Mouse (Mus musculus) limb, embryonic 14.5 days (tissue): ENCODE data around the gene Hmgn2. TPM values are rescaled to one million over a fixed set of nuclear protein-coding genes. Genes with fewer than 3 reads are reported as not detected.
"Not testable (repeated sequence)": the region's sequence is repeated elsewhere in the genome, so short reads cannot be mapped to it uniquely, and the experiment has no call there.

Source experiments
- ATAC-seq: fragments of 200-750 bp; cut with Nextera tagmentation; 2 replicates; pipeline ENCODE4 v1.8.0; 2017; ENCODE audit warnings: low read depth, moderate number of reproducible peaks, moderate TSS enrichment; ENCODE audit not compliant: low FRiP score
- DNase-seq: peaks from one replicate; pipeline ENCODE4 v3.0.0-alpha.2; 2015; ENCODE audit warnings: low spot score
- H3K27ac ChIP-seq: fragments of 300-500 bp; sonication (generic); replicated peaks from 2 replicates; pipeline ENCODE4 v1.5.1; 2014; ENCODE audit warnings: low read depth, mild to moderate bottlenecking, low read length, moderate library complexity, mixed read lengths
- H3K27me3 ChIP-seq: fragments of 300-500 bp; sonication (generic); 2 replicates; pipeline ENCODE4 v1.6.1; 2014; ENCODE audit warnings: low read length, mixed read lengths; ENCODE audit not compliant: control insufficient read depth, insufficient read depth
- H3K36me3 ChIP-seq: fragments of 300-500 bp; sonication (generic); 2 replicates; pipeline ENCODE4 v1.6.1; 2014; ENCODE audit warnings: mild to moderate bottlenecking, low read length, moderate library complexity, mixed read lengths; ENCODE audit not compliant: control insufficient read depth, insufficient read depth
- H3K4me1 ChIP-seq: fragments of 300-500 bp; sonication (generic); 2 replicates; pipeline ENCODE4 v1.6.1; 2014; ENCODE audit warnings: antibody characterized with exemption, low read length, mixed read lengths; ENCODE audit not compliant: control insufficient read depth, insufficient read depth
- H3K4me2 ChIP-seq: fragments of 300-500 bp; sonication (generic); replicated peaks from 2 replicates; pipeline ENCODE4 v1.6.1; 2014; ENCODE audit warnings: low read depth, mild to moderate bottlenecking, low read length, moderate library complexity; ENCODE audit not compliant: severe bottlenecking
- H3K4me3 ChIP-seq: fragments of 300-500 bp; sonication (generic); replicated peaks from 2 replicates; pipeline ENCODE4 v1.5.1; 2014; ENCODE audit warnings: low read length
- H3K9ac ChIP-seq: fragments of 300-500 bp; sonication (generic); 2 replicates; pipeline ENCODE4 v1.6.1; 2014; ENCODE audit warnings: mild to moderate bottlenecking, low read depth, low read length, moderate library complexity; ENCODE audit not compliant: severe bottlenecking
- H3K9me3 ChIP-seq: fragments of 300-500 bp; sonication (generic); 2 replicates; pipeline ENCODE4 v1.6.1; 2016; ENCODE audit warnings: low read length; ENCODE audit not compliant: control insufficient read depth
- POLR2A ChIP-seq: fragments of 200-500 bp; IDR thresholded peaks from 2 replicates; pipeline ENCODE4 v1.8.0; 2012; ENCODE audit warnings: inconsistent platforms, mild to moderate bottlenecking, moderate library complexity, borderline replicate concordance; ENCODE audit not compliant: insufficient read depth, insufficient read length; ENCODE audit errors: extremely low read depth
- WGBS: fragments of 180-500 bp; shearing (Covaris S2); extraction: QIAGEN DNeasy Blood & Tissue Kit; methylation state at CpG from one replicate; pipeline ENCODE4 v1.1.7; 2014; 5-methylcytosine and 5-hydroxymethylcytosine counted together
- polyA plus RNA-seq, 2 experiments: library from polyadenylated mRNA; depleted of rRNA in 1 of 2; stranded (reverse) in 1 of 2; unstranded in 1 of 2; fragments of >200 nt; fragmentation: Nextera tagmentation in 1 of 2; extraction: Ambion mirVana in 1 of 2; gene quantifications; 2 replicates each; pipeline versions ENCODE4 v1.2.1 to v1.2.3; 2012 to 2014

The Hmgn2 gene
- polyA plus RNA-seq, 2 experiments: 861 to 2,302 TPM

GRCm38 (mm10) chr4:133990035-133990434 is 21.6 kb upstream of the Hmgn2 start:
- no peak for DNase-seq
- ATAC-seq: no peak
- no peak for TF ChIP-seq POLR2A
- no peaks in the 10 kb centered on the region for H3K9me3 ChIP-seq
- 71% methylated on average over 4 of the region's 4 CpGs for WGBS
- peaks cover 84% of the 10 kb centered on the region for H3K36me3 ChIP-seq
- H3K9ac ChIP-seq: no peak overlapping the region
- H3K27ac ChIP-seq: no peak overlapping the region
- H3K4me1 ChIP-seq: no peaks in the 10 kb centered on the region
- H3K27me3 ChIP-seq: no peaks in the 10 kb centered on the region
- H3K4me2 ChIP-seq: no peak overlapping the region
- no peak overlapping the region for H3K4me3 ChIP-seq

DNA sequence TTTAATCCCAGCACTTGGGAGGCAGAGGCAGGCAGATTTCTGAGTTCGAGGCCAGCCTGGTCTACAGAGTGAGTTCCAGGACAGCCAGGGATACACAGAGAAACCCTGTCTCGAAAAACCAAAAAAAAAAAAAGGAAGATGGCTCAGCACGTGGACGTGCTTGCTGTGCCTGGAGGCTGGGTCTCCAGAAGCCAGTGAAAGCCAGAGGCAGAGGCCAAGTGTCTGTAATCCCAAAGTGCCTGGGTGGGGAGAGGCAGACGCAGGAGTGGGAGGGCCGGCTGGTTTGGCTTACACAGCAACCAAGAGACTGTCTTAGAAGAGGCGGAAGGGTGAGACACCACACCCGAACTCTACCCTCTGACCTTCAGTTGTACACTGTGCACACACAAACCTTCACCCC is 19.8 kb upstream of the Hmgn2 start:
- H3K9me3 ChIP-seq, DNase-seq, H3K27ac ChIP-seq, H3K4me1 ChIP-seq, H3K4me2 ChIP-seq, H3K4me3 ChIP-seq, H3K9ac ChIP-seq, ATAC-seq, H3K27me3 ChIP-seq: not testable (repeated sequence)
- H3K36me3 ChIP-seq: peaks cover 73% of the 10 kb centered on the region
- 87% methylated on average over 7 of the region's 8 CpGs for WGBS

- Histone ChIP-seq H3K27me3 (no peaks in the 10 kb centered on the region), H3K9ac (no peak overlapping the region), H3K4me1 (no peaks in the 10 kb centered on the region), H3K4me3 (no peak overlapping the region), H3K9me3 (no peaks in the 10 kb centered on the region), H3K27ac (no peak overlapping the region), H3K4me2 (no peak overlapping the region), H3K36me3 (peaks cover 71% of the 10 kb centered on the region)
- TF ChIP-seq POLR2A: no peak
- 76% methylated on average over 13 of the region's 13 CpGs for WGBS
- DNase-seq (no peak), ATAC-seq (no peak)
These were observed 14.5 kb upstream of the Hmgn2 start for GRCm38 (mm10) chr4:133982936-133983335.

DNA sequence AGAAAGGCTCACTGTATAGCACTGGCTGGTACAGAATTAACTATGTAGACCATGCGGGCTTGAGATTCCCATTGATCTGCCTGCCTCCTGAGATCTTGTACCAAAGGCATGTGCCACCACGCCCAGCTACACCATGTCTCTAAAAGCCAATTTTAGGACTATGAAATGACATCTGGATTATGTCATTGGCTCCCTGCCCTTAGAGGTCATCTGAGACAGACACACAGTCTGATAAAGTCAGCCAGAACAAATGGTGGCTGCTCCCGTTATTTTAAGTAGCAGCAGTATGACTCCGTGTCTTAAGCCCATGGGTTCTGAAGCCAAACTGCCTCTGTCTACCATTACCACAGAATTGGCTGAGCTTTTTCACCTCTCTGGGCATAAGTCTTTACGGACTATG is 12.0 kb upstream of the Hmgn2 start:
- no peak for DNase-seq
- H3K9me3 ChIP-seq: no peaks in the 10 kb centered on the region
- H3K27me3 ChIP-seq: no peaks in the 10 kb centered on the region
- no peak overlapping the region for H3K27ac ChIP-seq
- WGBS: 80% methylated on average over 5 of the region's 5 CpGs
- H3K36me3 ChIP-seq: peaks cover 71% of the 10 kb centered on the region
- ATAC-seq: no peak
- H3K9ac ChIP-seq: no peak overlapping the region
- H3K4me1 ChIP-seq: no peaks in the 10 kb centered on the region
- no peak for TF ChIP-seq POLR2A
- no peak overlapping the region for H3K4me3 ChIP-seq
- no peak overlapping the region for H3K4me2 ChIP-seq

- no peak overlapping the region for H3K27ac ChIP-seq
- ATAC-seq: no peak
- no peak overlapping the region for H3K4me3 ChIP-seq
- no peak overlapping the region for H3K4me2 ChIP-seq
- H3K27me3 ChIP-seq: no peaks in the 10 kb centered on the region
- no peak for DNase-seq
- no peak for TF ChIP-seq POLR2A
- no peaks in the 10 kb centered on the region for H3K9me3 ChIP-seq
- WGBS: 91% methylated on average over 10 of the region's 10 CpGs
- no peak overlapping the region for H3K9ac ChIP-seq
- no peaks in the 10 kb centered on the region for H3K4me1 ChIP-seq
- peaks cover 66% of the 10 kb centered on the region for H3K36me3 ChIP-seq
These were observed 9.7 kb upstream of the Hmgn2 start for GRCm38 (mm10) chr4:133978021-133978711.

DNA sequence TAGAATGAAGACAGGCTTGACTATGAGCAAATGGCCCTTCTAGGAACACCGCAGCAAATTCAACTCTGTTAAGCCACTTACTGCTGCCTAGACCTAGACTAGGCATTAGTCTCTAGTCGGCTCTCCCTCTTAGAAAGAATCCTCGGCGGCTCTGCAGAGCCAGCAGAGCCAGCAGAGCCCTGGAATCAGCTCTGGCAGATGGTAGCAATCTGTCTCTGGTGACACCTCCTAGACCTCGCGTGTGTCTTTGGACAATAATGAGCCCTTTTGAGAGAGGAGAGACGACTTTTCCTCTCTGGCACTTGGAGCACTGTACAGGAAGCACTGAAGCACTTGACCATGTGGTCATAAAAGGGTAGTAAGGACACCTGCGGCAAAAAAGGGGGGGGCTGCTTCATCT is 3.3 kb upstream of the Hmgn2 start:
- no peak overlapping the region for H3K27ac ChIP-seq
- no peak overlapping the region for H3K4me2 ChIP-seq
- 55% methylated on average over 8 of the region's 8 CpGs for WGBS
- no peaks in the 10 kb centered on the region for H3K27me3 ChIP-seq
- H3K4me3 ChIP-seq: no peak overlapping the region
- ATAC-seq (no peak), DNase-seq (no peak)
- no peak for TF ChIP-seq POLR2A
- peaks cover 41% of the 10 kb centered on the region for H3K36me3 ChIP-seq
- H3K9me3 ChIP-seq: no peaks in the 10 kb centered on the region
- H3K4me1 ChIP-seq: peaks cover 9% of the 10 kb centered on the region
- H3K9ac ChIP-seq: no peak overlapping the region
